Mouse (Mus musculus) cerebellum, adult 2 months (tissue): ENCODE data around the gene Bahcc1. TPM values are rescaled to one million over a fixed set of nuclear protein-coding genes. Genes with fewer than 3 reads are reported as not detected.

ENCODE experiments used
- DNase-seq, 2 experiments: peaks; one replicate each; pipeline ENCODE4 v3.0.0; 2021
- H3K27ac ChIP-seq: fragments of 200-500 bp; 2 replicates; pipeline ENCODE4 v1.5.1; 2012; ENCODE audit warnings: low read length, control low read depth, inconsistent platforms; ENCODE audit not compliant: insufficient read depth
- H3K27me3 ChIP-seq: fragments of 200-500 bp; 2 replicates; pipeline ENCODE4 v1.6.1; 2012; ENCODE audit warnings: inconsistent platforms, mild to moderate bottlenecking, low read length, moderate library complexity; ENCODE audit not compliant: control insufficient read depth, insufficient read depth
- H3K4me1 ChIP-seq: fragments of 200-500 bp; 2 replicates; pipeline ENCODE4 v1.6.1; 2011; ENCODE audit warnings: low read length; ENCODE audit not compliant: control insufficient read depth, insufficient read depth
- H3K4me3 ChIP-seq: fragments of 200-500 bp; replicated peaks from 2 replicates; pipeline ENCODE3; 2011; ENCODE audit warnings: mild to moderate bottlenecking, low read depth, low read length, control low read depth; ENCODE audit not compliant: insufficient read depth
- CTCF ChIP-seq: fragments of 200-500 bp; IDR thresholded peaks from 2 replicates; pipeline ENCODE4 v1.5.1; 2011; ENCODE audit warnings: low read depth, mild to moderate bottlenecking, control low read depth, low read length, moderate library complexity, borderline replicate concordance; ENCODE audit not compliant: insufficient read depth
- POLR2A ChIP-seq: fragments of 200-500 bp; IDR thresholded peaks from 2 replicates; pipeline ENCODE4 v1.6.1; 2011; ENCODE audit warnings: low read length, control low read depth, borderline replicate concordance; ENCODE audit not compliant: insufficient read depth
- WGBS: fragments of 180-500 bp; shearing (Covaris S2); methylation state at CpG from one replicate; pipeline ENCODE4 v1.1.7; 2018; 5-methylcytosine and 5-hydroxymethylcytosine counted together
- polyA plus RNA-seq: library from polyadenylated mRNA; depleted of rRNA; stranded (reverse); fragments of >200 nt; gene quantifications from 2 replicates; pipeline ENCODE4 v1.2.3, GENCODE M21; 2012

Bahcc1 gene
- polyA plus RNA-seq, 1 experiment: 17.6 TPM

- DNase-seq: no peak
- Histone ChIP-seq H3K27me3 (no peaks in the 10 kb centered on the region), H3K4me3 (no peak overlapping the region), H3K27ac (no peak overlapping the region), H3K4me1 (peaks cover 62% of the 10 kb centered on the region)
- 66% methylated on average over 6 of the region's 6 CpGs for WGBS
- no peak for TF ChIP-seq CTCF
- TF ChIP-seq POLR2A: no peak
Measured at GRCm38 (mm10) chr11:120260769-120261150, 28.0 kb downstream of the Bahcc1 start.

- Histone ChIP-seq H3K27me3 (no peaks in the 10 kb centered on the region), H3K4me1 (peaks cover 54% of the 10 kb centered on the region), H3K27ac (no peak overlapping the region), H3K4me3 (no peak overlapping the region)
- no peak for TF ChIP-seq CTCF
- no peak for TF ChIP-seq POLR2A
- DNase-seq: peak; percentile 98 to 100
- 2% methylated on average over 20 of the region's 20 CpGs for WGBS
Measured at GRCm38 (mm10) chr11:120261416-120262355, 28.9 kb downstream of the Bahcc1 start.

GRCm38 (mm10) chr11:120262356-120262901, 29.7 kb downstream of the Bahcc1 start:
- H3K4me1 ChIP-seq: peaks cover 47% of the 10 kb centered on the region
- 13% methylated on average over 8 of the region's 8 CpGs for WGBS
- H3K27ac ChIP-seq: no peak overlapping the region
- peak; percentile 74 to 79 for DNase-seq
- no peaks in the 10 kb centered on the region for H3K27me3 ChIP-seq
- H3K4me3 ChIP-seq: no peak overlapping the region
- peak; percentile 74; the same call in 1 of the 2 replicates for TF ChIP-seq CTCF
- no peak for TF ChIP-seq POLR2A

GRCm38 (mm10) chr11:120263176-120263575, 30.4 kb downstream of the Bahcc1 start:
- TF ChIP-seq CTCF (no peak), POLR2A (no peak)
- no peaks in the 10 kb centered on the region for H3K27me3 ChIP-seq
- WGBS: 84% methylated on average over 3 of the region's 3 CpGs
- H3K4me3 ChIP-seq: no peak overlapping the region
- DNase-seq: no peak
- no peak overlapping the region for H3K27ac ChIP-seq
- peaks cover 40% of the 10 kb centered on the region for H3K4me1 ChIP-seq

- DNase-seq: no peak
- Histone ChIP-seq H3K27me3 (no peaks in the 10 kb centered on the region), H3K4me3 (no peak overlapping the region), H3K4me1 (peaks cover 37% of the 10 kb centered on the region), H3K27ac (no peak overlapping the region)
- 91% methylated on average over 6 of the region's 6 CpGs for WGBS
- no peak for TF ChIP-seq CTCF
- TF ChIP-seq POLR2A: no peak
Measured at GRCm38 (mm10) chr11:120264008-120264407, 31.3 kb downstream of the Bahcc1 start.

- DNase-seq: no peak
- H3K27me3 ChIP-seq: no peaks in the 10 kb centered on the region
- peaks cover 26% of the 10 kb centered on the region for H3K4me1 ChIP-seq
- no peak overlapping the region for H3K27ac ChIP-seq
- 79% methylated on average over 5 of the region's 5 CpGs for WGBS
- TF ChIP-seq POLR2A (no peak), CTCF (no peak)
- no peak overlapping the region for H3K4me3 ChIP-seq
Measured at GRCm38 (mm10) chr11:120265458-120265857, 32.7 kb downstream of the Bahcc1 start.

GRCm38 (mm10) chr11:120266259-120266758, 33.6 kb downstream of the Bahcc1 start:
- Histone ChIP-seq H3K27me3 (no peaks in the 10 kb centered on the region), H3K27ac (no peak overlapping the region), H3K4me1 (peaks cover 17% of the 10 kb centered on the region), H3K4me3 (no peak overlapping the region)
- WGBS: 90% methylated on average over 14 of the region's 14 CpGs
- DNase-seq: no peak
- TF ChIP-seq POLR2A: no peak
- no peak for TF ChIP-seq CTCF

GRCm38 (mm10) chr11:120267274-120267673, 34.5 kb downstream of the Bahcc1 start:
- Histone ChIP-seq H3K4me1 (peaks cover 9% of the 10 kb centered on the region), H3K27ac (no peak overlapping the region), H3K27me3 (no peaks in the 10 kb centered on the region), H3K4me3 (no peak overlapping the region)
- WGBS: 71% methylated on average over 2 of the region's 2 CpGs
- no peak for DNase-seq
- no peak for TF ChIP-seq CTCF
- no peak for TF ChIP-seq POLR2A
